Mouse (Mus musculus) G1E (cell line): ENCODE results near the gene Fam198b. TPM values are rescaled to one million over a fixed set of nuclear protein-coding genes. Genes with fewer than 3 reads are reported as not detected.
A peak's percentile ranks its signal among the peaks of the same experiment; 100 is the strongest.

Source experiments
- ATAC-seq: 2 replicates; pipeline ENCODE4 v1.8.0; 2016; ENCODE audit warnings: mild to moderate bottlenecking; ENCODE audit not compliant: insufficient number of reproducible peaks, poor library complexity, low FRiP score, severe bottlenecking; ENCODE audit errors: extremely low read depth
- DNase-seq: peaks from one replicate; pipeline ENCODE4 v3.0.0; 2012; ENCODE audit warnings: low spot score
- H3K27me3 ChIP-seq: 2 replicates; pipeline ENCODE4 v1.6.1; 2012; ENCODE audit warnings: mild to moderate bottlenecking, low read length, inconsistent platforms; ENCODE audit not compliant: insufficient read depth
- H3K36me3 ChIP-seq: replicated peaks from 2 replicates; pipeline ENCODE3; 2012; ENCODE audit warnings: mild to moderate bottlenecking, inconsistent platforms
- H3K4me1 ChIP-seq: 2 replicates; pipeline ENCODE4 v1.6.1; 2012; ENCODE audit warnings: low read depth, low read length, inconsistent platforms, mixed read lengths; ENCODE audit not compliant: insufficient read depth
- H3K4me3 ChIP-seq: 2 replicates; pipeline ENCODE4 v1.5.1; 2012; ENCODE audit warnings: low read depth, mild to moderate bottlenecking, inconsistent platforms, low read length, moderate library complexity, mixed read lengths
- H3K9me3 ChIP-seq: replicated peaks from 2 replicates; pipeline ENCODE4 v1.6.1; 2012; ENCODE audit warnings: inconsistent platforms
- CTCF ChIP-seq: IDR thresholded peaks from 2 replicates; pipeline ENCODE4 v1.5.1; 2012; ENCODE audit warnings: low read depth, low read length, inconsistent platforms, mixed read lengths
- GATA1 ChIP-seq: IDR thresholded peaks from 2 replicates; pipeline ENCODE4 v1.6.1; 2012; ENCODE audit warnings: borderline replicate concordance, low read length, inconsistent platforms, mixed read lengths
- GATA2 ChIP-seq: IDR thresholded peaks from 2 replicates; pipeline ENCODE4 v1.6.1; 2012; ENCODE audit warnings: low read depth, low read length, inconsistent platforms, borderline replicate concordance
- POLR2AphosphoS5 ChIP-seq: IDR thresholded peaks from 2 replicates; pipeline ENCODE4 v1.6.1; 2012; ENCODE audit warnings: low read depth, low read length, inconsistent platforms; ENCODE audit not compliant: insufficient replicate concordance
- TAL1 ChIP-seq: conservative IDR thresholded peaks from 2 replicates; pipeline ENCODE4 v1.6.1; 2012; ENCODE audit warnings: low read depth, low read length, inconsistent platforms, mixed read lengths
- polyA plus RNA-seq: library from polyadenylated mRNA; stranded (reverse); fragments of >175 nt; gene quantifications from 2 replicates; pipeline ENCODE4 v1.2.3, GENCODE M21; 2012
- total RNA-seq, 2 experiments: library from RNA; stranded (forward) in 1 of 2; stranded (reverse) in 1 of 2; fragments of 200-1000 nt in 1 of 2; fragments of >200 nt in 1 of 2; fragmentation: Nextera tagmentation in 1 of 2; gene quantifications; 2 replicates each; pipeline ENCODE4 v1.2.3; 2014 to 2017

Fam198b gene
- total and polyA plus RNA-seq, 3 experiments, result 3.6 to 207 (median 102) TPM

GRCm38 (mm10) chr3:79901321-79901720, 17.0 kb downstream of the Fam198b start:
- Histone ChIP-seq H3K36me3 (peaks cover 61% of the 10 kb centered on the region), H3K4me3 (peak overlapping the region; percentile 27; the same call in 1 of the 2 replicates), H3K9me3 (no peaks in the 10 kb centered on the region), H3K27me3 (no peaks in the 10 kb centered on the region), H3K4me1 (peaks cover 67% of the 10 kb centered on the region)
- peak; percentile 88 for ATAC-seq
- TF ChIP-seq TAL1 (no peak), POLR2AphosphoS5 (no peak), GATA1 (no peak), CTCF (no peak), GATA2 (no peak)
- DNase-seq, result no peak

- ATAC-seq (no peak), DNase-seq (no peak)
- Histone ChIP-seq H3K4me3 (no peak overlapping the region; the same call in 1 of the 2 replicates), H3K27me3 (no peaks in the 10 kb centered on the region), H3K36me3 (peaks cover 61% of the 10 kb centered on the region), H3K4me1 (peaks cover 71% of the 10 kb centered on the region), H3K9me3 (no peaks in the 10 kb centered on the region)
- no peak for TF ChIP-seq GATA2
- no peak for TF ChIP-seq CTCF
Measured at GRCm38 (mm10) chr3:79901734-79902133, 17.4 kb downstream of the Fam198b start.

DNA sequence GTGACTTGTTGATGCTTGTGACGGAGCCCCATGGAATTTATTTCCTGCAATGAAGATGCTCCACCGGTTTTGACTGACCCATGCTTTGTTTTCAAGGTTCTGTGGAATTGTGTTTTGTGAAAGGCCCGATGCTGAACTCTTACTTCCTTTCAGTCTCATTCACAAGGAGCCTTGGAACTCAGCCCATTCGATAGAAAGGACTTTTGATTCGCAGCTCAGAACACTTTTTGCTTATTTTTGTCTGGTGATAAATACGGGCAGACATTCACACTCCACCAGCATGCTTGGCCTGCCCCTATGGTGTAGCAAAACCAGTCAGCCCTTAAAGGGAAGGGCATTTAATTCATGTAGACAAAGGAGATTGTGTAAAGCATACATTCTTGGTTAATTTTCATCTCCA, 19.5 kb downstream of the Fam198b start:
- Histone ChIP-seq H3K4me3 (no peak overlapping the region), H3K36me3 (peaks cover 47% of the 10 kb centered on the region), H3K4me1 (peaks cover 80% of the 10 kb centered on the region), H3K9me3 (no peaks in the 10 kb centered on the region), H3K27me3 (no peaks in the 10 kb centered on the region)
- no peak for ATAC-seq
- TF ChIP-seq GATA1 (no peak), TAL1 (no peak), CTCF (no peak), POLR2AphosphoS5 (no peak), GATA2 (no peak)
- no peak for DNase-seq

GRCm38 (mm10) chr3:79904238-79904757, 20.0 kb downstream of the Fam198b start:
- TF ChIP-seq POLR2AphosphoS5 (no peak), CTCF (no peak)
- Histone ChIP-seq H3K4me1 (peaks cover 85% of the 10 kb centered on the region), H3K4me3 (no peak overlapping the region), H3K27me3 (no peaks in the 10 kb centered on the region), H3K9me3 (no peaks in the 10 kb centered on the region), H3K36me3 (peaks cover 50% of the 10 kb centered on the region)
- DNase-seq, result no peak
- no peak for ATAC-seq

DNA sequence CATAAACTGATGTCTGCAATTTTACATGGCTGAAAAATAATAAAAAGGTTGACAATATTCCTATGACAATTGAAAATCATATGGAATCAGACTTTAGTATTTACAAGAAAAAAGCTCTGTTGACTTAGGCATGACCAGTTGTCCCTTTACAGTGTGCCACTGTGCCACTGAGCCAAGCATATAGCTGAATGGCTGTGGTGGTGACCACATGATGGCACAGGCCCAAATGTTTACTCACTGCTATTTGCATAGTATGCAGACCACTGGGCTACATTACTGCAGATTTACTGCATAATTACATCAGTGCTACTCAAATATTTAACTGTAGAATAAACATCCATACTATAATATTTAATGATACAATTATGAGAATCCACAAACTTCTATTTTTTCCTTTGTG, 21.1 kb downstream of the Fam198b start:
- H3K4me1 ChIP-seq, result peaks cover 82% of the 10 kb centered on the region
- no peak for TF ChIP-seq CTCF
- no peak for TF ChIP-seq POLR2AphosphoS5
- no peak for TF ChIP-seq TAL1
- TF ChIP-seq GATA2, result no peak
- TF ChIP-seq GATA1, result no peak
- H3K36me3 ChIP-seq, result peaks cover 44% of the 10 kb centered on the region
- ATAC-seq, result no peak
- no peaks in the 10 kb centered on the region for H3K9me3 ChIP-seq
- H3K27me3 ChIP-seq, result no peaks in the 10 kb centered on the region
- no peak for DNase-seq
- H3K4me3 ChIP-seq, result no peak overlapping the region

- no peaks in the 10 kb centered on the region for H3K9me3 ChIP-seq
- no peak overlapping the region for H3K4me3 ChIP-seq
- TF ChIP-seq GATA2, result no peak
- TF ChIP-seq POLR2AphosphoS5, result no peak
- TF ChIP-seq GATA1, result no peak
- TF ChIP-seq TAL1, result no peak
- no peak for TF ChIP-seq CTCF
- DNase-seq, result no peak
- peaks cover 84% of the 10 kb centered on the region for H3K4me1 ChIP-seq
- no peaks in the 10 kb centered on the region for H3K27me3 ChIP-seq
- peaks cover 42% of the 10 kb centered on the region for H3K36me3 ChIP-seq
- peak; percentile 1; the same call in 1 of the 2 replicates for ATAC-seq
Measured at GRCm38 (mm10) chr3:79906250-79907045, 22.1 kb downstream of the Fam198b start.
